Mouse (Mus musculus) thymus, adult 2 months (tissue): ENCODE results near the gene Slc5a11.

ENCODE experiments used
- CTCF ChIP-seq: fragments of 200-500 bp; IDR thresholded peaks from 2 replicates; pipeline ENCODE4 v1.5.1; 2012; ENCODE audit warnings: mild to moderate bottlenecking, control low read depth, low read length, moderate library complexity, borderline replicate concordance; ENCODE audit not compliant: control insufficient read depth, poor library complexity, insufficient read depth; ENCODE audit errors: extremely low read depth
- POLR2A ChIP-seq: fragments of 200-500 bp; IDR thresholded peaks from 2 replicates; pipeline ENCODE4 v1.6.1; 2012; ENCODE audit warnings: mild to moderate bottlenecking, low read length, control low read depth, moderate library complexity; ENCODE audit not compliant: control insufficient read depth, poor library complexity, insufficient read depth; ENCODE audit errors: extremely low read depth

GRCm38 (mm10) chr7:123296097-123296496, 81.5 kb downstream of the Slc5a11 start:
- TF ChIP-seq POLR2A, result no peak
- no peak for TF ChIP-seq CTCF
